Mouse (Mus musculus) kidney, embryonic 15.5 days (tissue): Measurements from ENCODE around the gene 2410002F23Rik. TPM values are rescaled to one million over a fixed set of nuclear protein-coding genes. Genes with fewer than 3 reads are reported as not detected.

Experiments
- ATAC-seq: fragments of 200-750 bp; cut with Nextera tagmentation; replicated peaks from 2 replicates; pipeline ENCODE4 v1.8.0; 2017; ENCODE audit warnings: moderate TSS enrichment; ENCODE audit not compliant: low FRiP score
- H3K27ac ChIP-seq: fragments of 300-500 bp; sonication (generic); 2 replicates; pipeline ENCODE4 v1.5.1; 2015; ENCODE audit warnings: mild to moderate bottlenecking, inconsistent platforms
- H3K27me3 ChIP-seq: fragments of 300-500 bp; sonication (generic); 2 replicates; pipeline ENCODE4 v1.6.1; 2015; ENCODE audit warnings: inconsistent platforms
- H3K36me3 ChIP-seq: fragments of 300-500 bp; sonication (generic); 2 replicates; pipeline ENCODE4 v1.6.1; 2015; ENCODE audit warnings: inconsistent platforms
- H3K4me1 ChIP-seq: fragments of 300-500 bp; sonication (generic); 2 replicates; pipeline ENCODE4 v1.6.1; 2015; ENCODE audit warnings: inconsistent platforms
- H3K4me2 ChIP-seq: fragments of 300-500 bp; sonication (generic); 2 replicates; pipeline ENCODE4 v1.6.1; 2015; ENCODE audit warnings: moderate library complexity, mild to moderate bottlenecking, inconsistent platforms
- H3K4me3 ChIP-seq: fragments of 300-500 bp; sonication (generic); replicated peaks from 2 replicates; pipeline ENCODE4 v1.5.1; 2015; ENCODE audit warnings: mild to moderate bottlenecking, inconsistent platforms
- H3K9ac ChIP-seq: fragments of 300-500 bp; sonication (generic); 2 replicates; pipeline ENCODE4 v1.6.1; 2015; ENCODE audit warnings: mild to moderate bottlenecking, inconsistent platforms
- H3K9me3 ChIP-seq: fragments of 300-500 bp; sonication (generic); replicated peaks from 2 replicates; pipeline ENCODE4 v1.6.1; 2016; ENCODE audit warnings: inconsistent platforms
- WGBS: fragments of 180-500 bp; shearing (Covaris S2); methylation state at CpG from one replicate; pipeline ENCODE4 v1.1.7; 2015; ENCODE audit warnings: mixed read lengths; 5-methylcytosine and 5-hydroxymethylcytosine counted together
- polyA plus RNA-seq: library from polyadenylated mRNA; unstranded; fragments of >200 nt; fragmentation: Nextera tagmentation; extraction: Ambion mirVana; gene quantifications from 2 replicates; pipeline ENCODE4 v1.2.1, GENCODE M21; 2015

Gene 2410002F23Rik
- polyA plus RNA-seq, 1 experiment from 2014 or later = 163 TPM

DNA sequence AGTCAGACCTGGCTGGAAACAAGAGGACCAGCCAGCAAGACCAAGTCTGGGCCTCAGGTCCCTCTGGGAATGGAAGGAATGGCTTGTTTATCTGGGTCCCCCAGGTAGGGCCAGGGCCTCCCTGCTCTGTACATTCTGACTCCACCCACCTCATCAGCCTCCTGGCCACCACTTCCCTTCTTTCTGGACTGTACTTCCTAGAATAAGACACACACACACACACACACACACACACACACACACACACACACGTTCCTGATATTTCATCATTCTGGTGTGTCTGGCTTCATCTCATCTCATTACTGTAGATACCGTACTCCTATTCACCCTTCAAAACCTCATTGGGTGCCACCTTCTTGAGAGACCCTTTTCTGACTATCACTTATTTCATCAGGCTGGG is 22.9 kb downstream of the 2410002F23Rik start:
- H3K4me1 ChIP-seq = no peaks in the 10 kb centered on the region
- H3K9ac ChIP-seq = no peak overlapping the region
- H3K4me3 ChIP-seq = no peak overlapping the region
- ATAC-seq = no peak
- 96% methylated on average over 2 of the region's 2 CpGs for WGBS
- H3K36me3 ChIP-seq = no peaks in the 10 kb centered on the region
- peaks cover 29% of the 10 kb centered on the region for H3K27me3 ChIP-seq
- H3K4me2 ChIP-seq = no peak overlapping the region
- H3K9me3 ChIP-seq = no peaks in the 10 kb centered on the region
- H3K27ac ChIP-seq = no peak overlapping the region

GRCm38 (mm10) chr7:44271309-44271708 is 24.8 kb downstream of the 2410002F23Rik start:
- Histone ChIP-seq H3K36me3 (no peaks in the 10 kb centered on the region), H3K4me3 (no peak overlapping the region), H3K4me1 (no peaks in the 10 kb centered on the region), H3K9me3 (no peaks in the 10 kb centered on the region), H3K27ac (no peak overlapping the region), H3K27me3 (peaks cover 32% of the 10 kb centered on the region), H3K9ac (no peak overlapping the region), H3K4me2 (no peak overlapping the region)
- no peak for ATAC-seq
- 77% methylated on average over 2 of the region's 2 CpGs for whole genome bisulfite sequencing

DNA sequence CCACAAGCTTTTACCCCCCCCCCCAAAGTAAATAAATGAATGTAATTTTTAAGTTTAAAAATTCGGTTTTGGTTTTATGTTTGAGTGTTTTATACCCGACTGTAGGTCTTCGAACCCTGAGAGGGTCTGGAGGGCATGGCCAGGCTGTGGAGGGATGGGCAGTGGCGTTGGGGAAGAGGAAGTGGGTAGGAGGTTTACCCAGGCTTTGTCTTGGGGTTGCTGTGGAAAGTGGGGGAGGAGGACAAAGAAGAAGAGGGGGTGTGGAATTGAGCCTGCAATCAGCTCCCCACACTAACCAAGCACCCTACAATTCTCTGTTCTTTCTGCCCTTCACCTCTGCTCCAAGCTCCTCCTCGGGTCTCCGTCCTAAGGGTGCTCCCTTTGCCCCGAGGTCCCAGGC is 26.0 kb downstream of the 2410002F23Rik start:
- Histone ChIP-seq H3K9ac (no peak overlapping the region), H3K4me2 (no peak overlapping the region), H3K4me3 (no peak overlapping the region), H3K27ac (no peak overlapping the region), H3K9me3 (no peaks in the 10 kb centered on the region), H3K27me3 (peaks cover 24% of the 10 kb centered on the region), H3K4me1 (no peaks in the 10 kb centered on the region), H3K36me3 (no peaks in the 10 kb centered on the region)
- WGBS = 89% methylated on average over 7 of the region's 7 CpGs
- no peak for ATAC-seq

DNA sequence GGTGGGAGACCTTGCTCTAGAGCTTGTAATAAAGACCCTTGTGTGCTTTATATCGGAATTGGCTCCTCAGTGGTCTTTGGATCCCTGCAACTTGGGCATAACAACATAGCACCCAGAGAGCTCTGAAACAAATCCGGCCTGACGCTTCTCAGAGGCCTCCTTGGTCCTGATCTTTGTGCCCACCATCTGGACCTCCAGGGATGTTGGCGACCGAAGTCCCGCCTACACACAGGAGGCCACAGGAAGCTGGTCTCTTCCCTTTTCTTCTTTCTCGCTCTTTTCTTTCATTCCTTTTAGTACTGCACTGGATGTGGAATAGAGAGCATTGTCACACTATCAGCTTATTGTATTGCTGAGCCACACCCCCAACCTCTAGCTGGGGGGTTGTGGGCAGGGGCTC is 26.9 kb downstream of the 2410002F23Rik start:
- Histone ChIP-seq H3K9ac (no peak overlapping the region), H3K9me3 (no peaks in the 10 kb centered on the region), H3K27me3 (peaks cover 24% of the 10 kb centered on the region), H3K4me3 (no peak overlapping the region), H3K36me3 (no peaks in the 10 kb centered on the region), H3K4me1 (no peaks in the 10 kb centered on the region), H3K27ac (no peak overlapping the region), H3K4me2 (no peak overlapping the region)
- WGBS = 66% methylated on average over 7 of the region's 7 CpGs
- no peak for ATAC-seq

DNA sequence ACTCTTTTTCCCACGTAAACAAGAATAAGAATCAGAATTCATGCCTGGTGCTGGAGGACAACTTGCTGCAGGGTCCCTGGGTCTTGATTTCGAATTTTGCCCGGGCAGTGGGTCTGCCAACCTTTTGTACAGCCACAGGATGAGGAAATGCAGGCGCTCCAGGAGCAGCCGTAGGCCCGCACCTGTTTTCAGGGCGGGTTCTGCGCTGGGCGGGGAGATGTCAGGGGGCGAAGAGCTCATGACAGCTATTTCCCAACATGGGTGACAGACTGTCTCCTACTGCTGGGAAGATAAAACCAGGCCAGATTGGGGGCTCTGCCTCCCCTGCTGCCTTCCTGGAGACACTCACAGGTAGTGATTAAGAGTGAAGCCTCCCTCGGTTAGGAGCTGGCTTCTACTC is 27.6 kb downstream of the 2410002F23Rik start:
- ATAC-seq = no peak
- WGBS = 30% methylated on average over 11 of the region's 11 CpGs

GRCm38 (mm10) chr7:44275546-44275945 is 29.0 kb downstream of the 2410002F23Rik start:
- Histone ChIP-seq H3K9me3 (no peaks in the 10 kb centered on the region), H3K27me3 (peaks cover 24% of the 10 kb centered on the region), H3K36me3 (no peaks in the 10 kb centered on the region), H3K27ac (no peak overlapping the region), H3K9ac (no peak overlapping the region), H3K4me1 (no peaks in the 10 kb centered on the region), H3K4me3 (no peak overlapping the region), H3K4me2 (no peak overlapping the region)
- 67% methylated on average over 3 of the region's 3 CpGs for WGBS
- no peak for ATAC-seq

More for the DNA sequence above, 27.6 kb downstream of the 2410002F23Rik start:
- Histone ChIP-seq H3K9me3 (no peaks in the 10 kb centered on the region), H3K4me1 (no peaks in the 10 kb centered on the region), H3K4me2 (no peak overlapping the region), H3K36me3 (no peaks in the 10 kb centered on the region), H3K27me3 (peaks cover 24% of the 10 kb centered on the region), H3K27ac (no peak overlapping the region), H3K9ac (no peak overlapping the region), H3K4me3 (no peak overlapping the region)

DNA sequence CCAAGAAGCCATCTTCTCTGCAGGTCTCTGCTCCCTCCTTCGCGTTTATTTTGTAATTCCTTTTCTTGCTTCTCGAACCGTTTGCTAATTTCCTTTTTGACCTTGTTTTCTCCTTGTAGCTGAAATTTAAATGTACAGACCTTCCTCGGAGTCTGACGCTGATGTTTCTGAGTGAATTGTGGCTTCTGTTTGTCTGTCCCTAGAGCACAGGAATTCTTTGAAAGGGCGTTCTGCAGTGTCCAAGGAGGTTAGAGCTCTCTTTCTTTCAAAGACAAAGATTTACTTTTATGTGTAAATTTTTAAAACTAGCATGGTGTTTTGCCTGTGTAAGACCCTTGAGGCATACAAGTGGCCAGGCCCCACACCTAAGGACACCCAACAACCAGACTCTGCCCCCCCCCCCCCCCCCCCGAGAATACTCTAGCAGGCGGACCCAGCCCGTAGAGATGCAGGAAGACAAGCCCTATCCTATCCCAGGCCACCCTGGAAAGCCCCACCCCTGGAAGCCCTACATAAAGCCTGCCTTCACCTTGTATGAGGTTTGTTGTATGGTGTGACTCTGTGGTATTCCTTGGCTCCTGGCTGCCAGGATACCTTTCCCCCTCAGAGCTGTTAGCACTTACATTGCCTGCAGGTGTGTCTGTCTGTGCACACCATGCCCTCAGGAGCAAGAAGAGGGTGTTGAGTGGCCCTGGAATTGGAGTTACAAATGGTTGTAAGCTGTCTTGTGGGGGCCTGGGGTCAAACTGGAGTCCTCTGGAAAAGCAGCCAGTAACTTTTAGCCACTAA is 30.1 kb downstream of the 2410002F23Rik start:
- no peaks in the 10 kb centered on the region for H3K4me1 ChIP-seq
- H3K27ac ChIP-seq = no peak overlapping the region
- 78% methylated on average over 10 of the region's 10 CpGs for WGBS
- H3K27me3 ChIP-seq = peaks cover 24% of the 10 kb centered on the region
- H3K9me3 ChIP-seq = no peaks in the 10 kb centered on the region
- H3K36me3 ChIP-seq = no peaks in the 10 kb centered on the region
- no peak overlapping the region for H3K9ac ChIP-seq
- H3K4me3 ChIP-seq = no peak overlapping the region
- no peak for ATAC-seq
- H3K4me2 ChIP-seq = no peak overlapping the region

DNA sequence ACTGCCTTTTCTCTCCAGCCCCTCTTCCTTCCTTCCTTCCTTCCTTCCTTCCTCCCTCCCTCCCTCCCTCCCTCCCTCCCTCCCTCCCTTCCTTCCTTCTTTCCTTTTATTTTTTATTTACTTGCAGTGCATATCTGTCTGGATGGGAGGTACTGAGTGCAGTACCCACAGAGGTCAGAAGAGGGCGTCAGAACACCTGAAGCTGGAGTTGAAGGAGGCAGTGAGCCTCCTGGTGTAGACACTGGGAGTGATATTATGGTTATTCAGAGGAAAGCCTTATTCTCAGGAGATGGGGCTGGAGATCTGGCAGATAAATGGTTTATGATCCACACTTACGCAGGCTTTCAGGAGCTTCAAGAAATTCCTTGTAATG is 30.7 kb downstream of the 2410002F23Rik start:
- no peaks in the 10 kb centered on the region for H3K9me3 ChIP-seq
- H3K9ac ChIP-seq = no peak overlapping the region
- WGBS = 45% methylated on average over 2 of the region's 2 CpGs
- no peak overlapping the region for H3K4me3 ChIP-seq
- H3K27me3 ChIP-seq = peaks cover 24% of the 10 kb centered on the region
- no peak overlapping the region for H3K27ac ChIP-seq
- no peak for ATAC-seq
- no peak overlapping the region for H3K4me2 ChIP-seq
- H3K36me3 ChIP-seq = no peaks in the 10 kb centered on the region
- no peaks in the 10 kb centered on the region for H3K4me1 ChIP-seq

- Histone ChIP-seq H3K4me2 (no peak overlapping the region), H3K4me3 (no peak overlapping the region), H3K4me1 (no peaks in the 10 kb centered on the region), H3K27ac (no peak overlapping the region), H3K9ac (no peak overlapping the region), H3K36me3 (no peaks in the 10 kb centered on the region), H3K27me3 (peaks cover 2% of the 10 kb centered on the region; the same call in 1 of the 2 replicates), H3K9me3 (no peaks in the 10 kb centered on the region)
- 52% methylated on average over 1 of the region's 1 CpGs for WGBS
- ATAC-seq = no peak
Measured at GRCm38 (mm10) chr7:44280959-44281358, 34.4 kb downstream of the 2410002F23Rik start.

- Histone ChIP-seq H3K36me3 (no peaks in the 10 kb centered on the region), H3K27me3 (no peaks in the 10 kb centered on the region), H3K4me2 (no peak overlapping the region), H3K9me3 (no peaks in the 10 kb centered on the region), H3K27ac (no peak overlapping the region), H3K9ac (no peak overlapping the region), H3K4me1 (no peaks in the 10 kb centered on the region), H3K4me3 (no peak overlapping the region)
- WGBS = 78% methylated on average over 7 of the region's 7 CpGs
- ATAC-seq = no peak
Measured at GRCm38 (mm10) chr7:44281586-44281985, 35.1 kb downstream of the 2410002F23Rik start.

DNA sequence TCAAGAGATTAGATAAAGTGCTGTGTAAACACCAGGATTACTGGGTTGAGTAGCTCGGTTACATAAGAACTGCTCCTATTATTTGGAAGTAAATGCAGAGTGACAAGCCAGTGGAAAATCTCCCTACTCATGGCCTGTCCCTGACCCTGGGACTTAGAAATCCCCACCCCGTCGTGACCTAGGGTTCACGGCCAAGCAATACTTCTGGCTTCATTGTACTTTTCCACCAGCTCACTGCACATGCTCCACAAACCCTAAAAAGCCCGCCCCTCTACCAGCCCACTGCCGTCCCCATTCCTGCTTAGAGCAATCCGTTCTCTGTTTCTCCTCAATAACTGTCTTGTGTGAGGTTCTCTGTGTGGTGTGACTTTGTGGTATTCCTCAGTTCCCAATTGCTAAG is 41.2 kb downstream of the 2410002F23Rik start:
- H3K27me3 ChIP-seq = 0 out of 2 replicates have a peak, but pooled peaks cover 4% of the 10 kb centered on the region
- H3K4me1 ChIP-seq = no peaks in the 10 kb centered on the region
- H3K4me2 ChIP-seq = no peak overlapping the region
- H3K4me3 ChIP-seq = no peak overlapping the region
- ATAC-seq = no peak
- 78% methylated on average over 7 of the region's 7 CpGs for WGBS
- no peak overlapping the region for H3K27ac ChIP-seq
- H3K9ac ChIP-seq = no peak overlapping the region
- no peaks in the 10 kb centered on the region for H3K9me3 ChIP-seq
- H3K36me3 ChIP-seq = no peaks in the 10 kb centered on the region

DNA sequence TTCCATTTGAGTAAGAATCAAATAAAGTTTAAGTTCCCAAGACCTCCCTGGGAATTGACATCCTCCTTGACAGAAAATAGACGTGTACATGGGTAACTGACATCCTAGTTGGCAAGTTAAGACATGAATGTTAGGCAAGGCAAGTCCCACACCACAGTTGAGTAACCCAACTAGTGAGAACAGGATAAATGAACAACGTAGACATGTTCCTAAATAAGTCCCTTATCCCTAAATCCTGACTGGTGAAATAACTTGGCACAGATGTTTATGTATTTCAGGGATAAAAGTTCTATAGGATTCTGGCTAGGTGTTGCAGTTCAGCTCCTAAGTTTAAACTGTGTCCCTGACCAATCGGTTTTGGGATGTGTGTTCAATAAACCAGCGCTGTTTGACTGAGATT is 44.5 kb downstream of the 2410002F23Rik start:
- H3K27ac ChIP-seq = no peak overlapping the region
- no peaks in the 10 kb centered on the region for H3K4me1 ChIP-seq
- no peak overlapping the region for H3K4me2 ChIP-seq
- H3K9me3 ChIP-seq = no peaks in the 10 kb centered on the region
- H3K4me3 ChIP-seq = no peak overlapping the region
- no peak for ATAC-seq
- 79% methylated on average over 4 of the region's 4 CpGs for WGBS
- no peak overlapping the region for H3K9ac ChIP-seq
- 0 out of 2 replicates have a peak, but pooled peaks cover 4% of the 10 kb centered on the region for H3K27me3 ChIP-seq
- H3K36me3 ChIP-seq = no peaks in the 10 kb centered on the region

DNA sequence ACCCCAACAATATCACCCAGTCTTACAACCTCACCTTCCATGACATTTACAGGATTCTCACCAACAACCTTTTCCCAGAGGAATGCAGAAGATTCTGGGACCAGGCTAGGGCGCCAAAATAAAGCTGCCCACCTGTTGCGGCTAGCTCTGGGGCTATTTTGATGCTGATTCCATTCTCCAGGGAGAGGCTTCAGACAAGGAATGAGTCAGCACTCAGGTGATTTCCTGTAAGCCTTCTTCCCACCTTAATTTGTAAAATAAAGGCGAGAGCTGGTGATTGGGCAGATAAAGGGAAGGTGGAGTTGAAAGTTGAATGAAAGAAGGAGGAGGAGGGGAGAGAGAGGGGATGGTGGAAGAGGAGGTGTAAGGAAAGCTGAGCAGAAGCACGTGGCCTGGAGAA is 44.9 kb downstream of the 2410002F23Rik start:
- Histone ChIP-seq H3K9me3 (no peaks in the 10 kb centered on the region), H3K9ac (no peak overlapping the region), H3K27ac (no peak overlapping the region), H3K4me3 (no peak overlapping the region), H3K4me2 (no peak overlapping the region), H3K4me1 (no peaks in the 10 kb centered on the region), H3K36me3 (no peaks in the 10 kb centered on the region), H3K27me3 (0 out of 2 replicates have a peak, but pooled peaks cover 4% of the 10 kb centered on the region)
- ATAC-seq = no peak
- WGBS = 50% methylated on average over 4 of the region's 4 CpGs
